Mouse (Mus musculus) heart, embryonic 15.5 days (tissue): ENCODE measurements around the gene Grasp. TPM values are rescaled to one million over a fixed set of nuclear protein-coding genes. Genes with fewer than 3 reads are reported as not detected.

ENCODE experiments used
- ATAC-seq: fragments of 200-750 bp; cut with Nextera tagmentation; replicated peaks from 2 replicates; pipeline ENCODE4 v1.8.0; 2017; ENCODE audit warnings: low read depth, moderate TSS enrichment; ENCODE audit not compliant: insufficient number of reproducible peaks, insufficient read depth, low FRiP score
- H3K27ac ChIP-seq: fragments of 300-500 bp; sonication (generic); 2 replicates; pipeline ENCODE4 v1.5.1; 2015; ENCODE audit warnings: mild to moderate bottlenecking, inconsistent platforms
- H3K27me3 ChIP-seq: fragments of 300-500 bp; sonication (generic); 2 replicates; pipeline ENCODE4 v1.6.1; 2015; ENCODE audit warnings: inconsistent platforms
- H3K36me3 ChIP-seq: fragments of 300-500 bp; sonication (generic); 2 replicates; pipeline ENCODE4 v1.6.1; 2015; ENCODE audit warnings: mild to moderate bottlenecking, inconsistent platforms
- H3K4me1 ChIP-seq: fragments of 300-500 bp; sonication (generic); replicated peaks from 2 replicates; pipeline ENCODE4 v1.6.1; 2015; ENCODE audit warnings: inconsistent platforms
- H3K4me2 ChIP-seq: fragments of 300-500 bp; sonication (generic); 2 replicates; pipeline ENCODE4 v1.6.1; 2015; ENCODE audit warnings: inconsistent platforms, mild to moderate bottlenecking, moderate library complexity
- H3K4me3 ChIP-seq: fragments of 300-500 bp; sonication (generic); 2 replicates; pipeline ENCODE4 v1.5.1; 2015; ENCODE audit warnings: mild to moderate bottlenecking, inconsistent platforms
- H3K9ac ChIP-seq: fragments of 300-500 bp; sonication (generic); 2 replicates; pipeline ENCODE4 v1.6.1; 2015; ENCODE audit warnings: mild to moderate bottlenecking, inconsistent platforms
- H3K9me3 ChIP-seq: fragments of 300-500 bp; sonication (generic); replicated peaks from 2 replicates; pipeline ENCODE4 v1.6.1; 2016; ENCODE audit warnings: inconsistent platforms
- WGBS: fragments of 180-500 bp; shearing (Covaris S2); methylation state at CpG from one replicate; pipeline ENCODE4 v1.1.7; 2015; ENCODE audit warnings: mixed read lengths; 5-methylcytosine and 5-hydroxymethylcytosine counted together
- polyA plus RNA-seq: library from polyadenylated mRNA; unstranded; fragments of >200 nt; fragmentation: Nextera tagmentation; extraction: Ambion mirVana; gene quantifications from 2 replicates; pipeline ENCODE4 v1.2.1, GENCODE M21; 2015

Gene Grasp
- polyA plus RNA-seq, 1 experiment from 2014 or later, result 3.3 TPM

DNA sequence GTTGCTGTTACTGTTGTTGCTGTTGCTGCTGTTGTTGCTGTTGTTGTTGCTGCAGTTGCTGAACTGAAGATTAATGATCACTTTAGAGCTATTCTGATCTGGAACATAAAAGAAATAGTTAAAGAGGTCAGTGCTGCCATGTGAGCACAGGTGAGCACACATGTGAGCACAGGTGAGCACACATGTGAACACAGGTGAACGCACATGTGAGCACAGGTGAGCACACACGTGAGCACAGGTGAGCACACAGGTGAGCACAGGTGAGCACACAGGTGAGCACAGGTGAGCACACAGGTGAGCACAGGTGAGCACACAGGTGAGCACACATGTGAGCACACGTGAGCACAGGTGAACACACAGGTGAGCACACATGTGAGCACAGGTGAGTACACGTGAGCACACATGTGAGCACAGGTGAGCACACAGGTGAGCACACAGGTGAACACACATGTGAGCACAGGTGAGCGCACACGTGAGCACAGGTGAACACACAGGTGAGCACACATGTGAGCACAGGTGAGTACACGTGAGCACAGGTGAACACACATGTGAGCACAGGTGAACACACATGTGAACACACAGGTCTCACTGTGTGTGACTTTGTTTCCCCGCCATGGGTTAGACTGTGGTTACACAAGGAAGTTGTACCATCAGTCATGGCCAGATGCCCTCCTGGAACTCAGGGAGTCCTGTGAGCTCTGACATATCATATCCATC is 27.8 kb upstream of the Grasp start:
- ATAC-seq, result no peak
- Histone ChIP-seq H3K9me3 (no peaks in the 10 kb centered on the region), H3K36me3 (peaks cover 52% of the 10 kb centered on the region), H3K27me3 (no peaks in the 10 kb centered on the region), H3K9ac (no peak overlapping the region), H3K4me3 (no peak overlapping the region), H3K27ac (no peak overlapping the region), H3K4me2 (no peak overlapping the region), H3K4me1 (peaks cover 30% of the 10 kb centered on the region)
- WGBS, result 89% methylated on average over 8 of the region's 8 CpGs

GRCm38 (mm10) chr15:101196961-101197360 is 27.0 kb upstream of the Grasp start:
- Histone ChIP-seq H3K27ac (no peak overlapping the region), H3K9me3 (no peaks in the 10 kb centered on the region), H3K36me3 (peaks cover 59% of the 10 kb centered on the region), H3K4me1 (peaks cover 23% of the 10 kb centered on the region), H3K27me3 (no peaks in the 10 kb centered on the region), H3K4me3 (no peak overlapping the region), H3K4me2 (no peak overlapping the region), H3K9ac (no peak overlapping the region)
- no peak for ATAC-seq

DNA sequence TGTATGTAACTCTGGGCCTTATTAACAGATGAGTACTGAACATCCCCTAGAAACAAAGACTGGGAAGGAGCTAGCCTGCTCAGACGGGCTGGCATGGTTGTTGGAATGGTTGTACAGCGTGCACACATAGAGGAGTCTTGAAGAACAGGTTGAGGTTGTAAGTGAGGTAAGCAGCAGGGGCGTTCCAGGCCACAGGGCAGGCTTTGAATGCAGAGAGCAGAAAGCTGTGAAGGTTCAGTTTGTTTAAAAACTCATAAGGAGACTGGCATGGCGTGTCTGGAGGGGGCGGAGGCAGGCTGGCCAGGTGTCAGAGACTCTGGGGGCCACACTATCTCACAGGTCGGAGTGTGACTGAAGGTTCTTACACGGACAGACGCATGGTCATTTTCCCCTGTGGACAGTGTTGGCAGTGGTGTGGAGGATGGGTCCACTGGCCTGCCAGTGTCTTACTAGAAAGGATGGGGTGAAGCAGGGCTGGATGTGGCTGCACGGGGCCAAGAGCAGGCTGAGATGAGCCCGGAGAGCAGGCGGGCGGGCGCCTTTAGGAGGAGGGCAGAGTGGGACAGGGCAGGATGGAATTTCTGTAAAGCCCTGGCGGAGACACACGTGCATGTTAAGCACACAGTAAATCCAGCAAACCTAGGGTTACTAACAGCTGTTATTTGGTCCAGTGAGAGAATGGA is 26.4 kb upstream of the Grasp start:
- no peak for ATAC-seq

DNA sequence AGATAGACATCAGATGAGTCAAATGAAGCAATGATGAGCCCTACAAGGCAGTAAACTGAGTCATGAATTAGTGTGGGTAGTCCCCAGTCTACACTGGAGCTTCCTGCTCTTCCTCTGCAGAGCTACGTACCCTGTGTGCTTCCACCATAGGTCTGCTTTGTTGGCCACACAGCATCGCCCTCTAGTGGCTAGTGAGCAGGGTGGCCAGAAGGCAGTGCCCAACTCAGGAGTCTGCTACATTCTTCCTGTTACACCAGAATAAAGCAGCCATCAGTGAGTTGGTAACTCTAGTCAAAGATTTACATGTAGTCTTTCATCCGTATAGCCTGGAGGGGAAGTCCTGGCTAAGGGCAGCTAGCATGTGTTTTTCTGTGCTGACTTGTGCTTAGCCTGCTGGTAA is 25.8 kb upstream of the Grasp start:
- ATAC-seq, result peak; percentile 54
- 25% methylated on average over 3 of the region's 3 CpGs for WGBS
- H3K36me3 ChIP-seq, result peaks cover 71% of the 10 kb centered on the region
- H3K9me3 ChIP-seq, result no peaks in the 10 kb centered on the region
- peaks cover 11% of the 10 kb centered on the region for H3K4me1 ChIP-seq
- H3K27ac ChIP-seq, result no peak overlapping the region
- H3K4me3 ChIP-seq, result no peak overlapping the region
- H3K4me2 ChIP-seq, result no peak overlapping the region
- no peaks in the 10 kb centered on the region for H3K27me3 ChIP-seq
- H3K9ac ChIP-seq, result no peak overlapping the region

More for the DNA sequence above, 26.4 kb upstream of the Grasp start:
- H3K36me3 ChIP-seq, result peaks cover 66% of the 10 kb centered on the region
- no peak overlapping the region for H3K4me3 ChIP-seq
- peaks cover 16% of the 10 kb centered on the region for H3K4me1 ChIP-seq
- no peaks in the 10 kb centered on the region for H3K9me3 ChIP-seq
- H3K27ac ChIP-seq, result no peak overlapping the region
- no peaks in the 10 kb centered on the region for H3K27me3 ChIP-seq
- no peak overlapping the region for H3K9ac ChIP-seq
- no peak overlapping the region for H3K4me2 ChIP-seq
- WGBS, result 84% methylated on average over 15 of the region's 15 CpGs

DNA sequence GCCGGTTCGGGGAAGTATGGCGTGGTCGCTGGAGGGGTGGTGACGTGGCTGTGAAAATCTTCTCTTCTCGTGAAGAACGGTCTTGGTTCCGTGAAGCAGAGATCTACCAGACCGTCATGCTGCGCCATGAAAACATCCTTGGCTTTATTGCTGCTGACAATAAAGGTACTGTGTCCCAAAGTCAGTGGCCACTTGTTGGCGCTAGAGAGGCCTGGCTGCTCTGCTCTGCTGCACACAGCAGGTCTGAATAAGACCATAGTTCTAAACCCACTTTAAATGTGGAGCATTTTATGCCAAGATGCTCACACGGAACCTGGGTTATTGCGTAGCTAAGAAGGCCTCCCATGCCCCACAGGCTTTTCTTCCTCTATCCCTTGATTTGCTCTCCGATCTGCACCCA is 25.1 kb upstream of the Grasp start:
- H3K4me1 ChIP-seq, result peaks cover 4% of the 10 kb centered on the region; the same call in 1 of the 2 replicates
- WGBS, result 85% methylated on average over 14 of the region's 14 CpGs
- H3K9ac ChIP-seq, result no peak overlapping the region
- no peak overlapping the region for H3K4me2 ChIP-seq
- no peak overlapping the region for H3K27ac ChIP-seq
- ATAC-seq, result no peak
- no peaks in the 10 kb centered on the region for H3K27me3 ChIP-seq
- H3K4me3 ChIP-seq, result no peak overlapping the region
- H3K36me3 ChIP-seq, result peaks cover 76% of the 10 kb centered on the region
- no peaks in the 10 kb centered on the region for H3K9me3 ChIP-seq

DNA sequence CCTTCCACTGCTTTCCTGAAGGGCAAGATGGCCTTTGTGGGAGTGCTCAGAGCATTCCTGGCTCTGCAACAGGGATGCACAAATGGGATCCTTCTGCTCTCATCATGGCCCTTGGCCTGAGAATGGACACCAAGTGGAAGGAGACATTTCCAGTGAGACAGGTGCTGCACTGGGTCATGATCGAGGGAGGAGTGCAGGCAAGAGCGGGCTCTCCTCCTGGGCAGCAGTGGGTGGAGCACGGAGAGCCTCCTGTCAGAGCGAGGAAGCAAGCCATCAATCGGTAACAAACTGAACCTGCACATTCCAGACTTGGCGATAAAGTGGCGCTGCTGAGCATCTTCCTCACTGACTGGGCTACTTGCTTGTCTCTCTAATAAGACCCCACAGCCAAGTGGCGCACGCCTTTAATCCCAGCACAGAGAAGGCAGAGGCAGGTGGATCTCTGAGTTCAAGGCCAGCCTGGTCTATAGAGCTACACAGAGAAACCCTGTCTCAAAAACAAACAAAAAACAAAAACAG is 23.2 kb upstream of the Grasp start:
- Histone ChIP-seq H3K9ac (no peak overlapping the region), H3K4me3 (no peak overlapping the region), H3K27ac (no peak overlapping the region), H3K36me3 (peaks cover 69% of the 10 kb centered on the region), H3K4me1 (0 out of 2 replicates have a peak, but pooled peaks cover 4% of the 10 kb centered on the region), H3K9me3 (no peaks in the 10 kb centered on the region), H3K27me3 (no peaks in the 10 kb centered on the region), H3K4me2 (no peak overlapping the region)
- ATAC-seq, result no peak
- WGBS, result 96% methylated on average over 9 of the region's 9 CpGs

GRCm38 (mm10) chr15:101201414-101201813 is 22.6 kb upstream of the Grasp start:
- Histone ChIP-seq H3K9me3 (no peaks in the 10 kb centered on the region), H3K27ac (no peak overlapping the region), H3K27me3 (no peaks in the 10 kb centered on the region), H3K4me1 (0 out of 2 replicates have a peak, but pooled peaks cover 4% of the 10 kb centered on the region), H3K4me3 (no peak overlapping the region), H3K36me3 (peaks cover 65% of the 10 kb centered on the region), H3K4me2 (no peak overlapping the region), H3K9ac (no peak overlapping the region)
- no peak for ATAC-seq
- WGBS, result 96% methylated on average over 3 of the region's 3 CpGs

DNA sequence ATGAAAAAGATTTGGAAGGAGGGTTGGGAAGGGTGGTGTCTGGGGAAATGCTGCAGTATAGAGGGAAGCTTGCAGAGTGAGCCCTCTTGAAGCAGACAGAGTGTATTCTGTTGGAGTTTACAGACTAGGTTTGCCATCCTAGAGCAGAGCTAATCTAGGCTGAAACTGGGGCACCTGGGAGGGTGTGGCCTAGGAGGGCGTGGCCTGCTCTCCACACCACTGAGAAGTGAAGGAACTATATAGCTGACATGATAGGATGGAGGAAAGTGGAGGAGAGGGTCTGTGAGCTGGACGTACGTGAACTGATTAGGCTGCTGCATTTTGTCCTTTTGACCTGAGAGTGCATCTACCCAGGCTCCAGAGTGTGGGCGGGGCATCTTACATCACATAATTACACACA is 20.3 kb upstream of the Grasp start:
- no peaks in the 10 kb centered on the region for H3K4me1 ChIP-seq
- no peak overlapping the region for H3K27ac ChIP-seq
- WGBS, result 76% methylated on average over 4 of the region's 4 CpGs
- ATAC-seq, result no peak
- no peak overlapping the region for H3K4me2 ChIP-seq
- no peaks in the 10 kb centered on the region for H3K9me3 ChIP-seq
- H3K4me3 ChIP-seq, result no peak overlapping the region
- H3K9ac ChIP-seq, result no peak overlapping the region
- H3K27me3 ChIP-seq, result no peaks in the 10 kb centered on the region
- peaks cover 64% of the 10 kb centered on the region for H3K36me3 ChIP-seq

DNA sequence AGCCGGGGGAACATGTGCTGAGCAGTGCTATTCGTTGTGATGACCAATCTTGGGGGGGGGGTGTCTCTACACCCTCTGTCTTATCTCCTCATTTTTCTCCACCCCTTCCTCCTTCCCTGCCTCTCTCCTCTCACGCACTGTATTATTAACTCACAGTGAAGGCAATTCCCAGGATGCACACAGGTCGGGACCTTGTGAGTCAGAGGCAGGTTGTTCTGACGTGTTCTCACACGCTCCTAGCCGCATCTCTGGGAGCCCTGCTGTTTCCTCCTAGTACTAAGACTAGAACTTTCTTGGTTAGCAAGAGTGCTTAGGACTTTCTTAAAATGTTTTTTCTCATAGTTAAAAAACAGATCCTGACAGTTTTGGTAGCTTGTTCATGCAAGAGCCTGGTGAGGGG is 19.2 kb upstream of the Grasp start:
- Histone ChIP-seq H3K27me3 (no peaks in the 10 kb centered on the region), H3K27ac (no peak overlapping the region), H3K4me2 (no peak overlapping the region), H3K9me3 (no peaks in the 10 kb centered on the region), H3K36me3 (peaks cover 64% of the 10 kb centered on the region), H3K9ac (no peak overlapping the region), H3K4me3 (no peak overlapping the region), H3K4me1 (no peaks in the 10 kb centered on the region)
- no peak for ATAC-seq
- 75% methylated on average over 7 of the region's 7 CpGs for WGBS

- Histone ChIP-seq H3K27ac (no peak overlapping the region), H3K9ac (no peak overlapping the region), H3K4me2 (no peak overlapping the region), H3K27me3 (no peaks in the 10 kb centered on the region), H3K4me3 (no peak overlapping the region), H3K4me1 (0 out of 2 replicates have a peak, but pooled peaks cover 5% of the 10 kb centered on the region), H3K9me3 (no peaks in the 10 kb centered on the region), H3K36me3 (peaks cover 43% of the 10 kb centered on the region)
- 0 out of 2 replicates have a peak, but pooled peaks have one; percentile 15 for ATAC-seq
- 69% methylated on average over 6 of the region's 6 CpGs for WGBS
Observed at GRCm38 (mm10) chr15:101210228-101210627, 13.8 kb upstream of the Grasp start.

GRCm38 (mm10) chr15:101210998-101211613 is 12.9 kb upstream of the Grasp start:
- peaks cover 43% of the 10 kb centered on the region for H3K36me3 ChIP-seq
- 0 out of 2 replicates have a peak, but pooled peaks cover 5% of the 10 kb centered on the region for H3K4me1 ChIP-seq

More at GRCm38 (mm10) chr15:101210998-101211613, 12.9 kb upstream of the Grasp start:
- Histone ChIP-seq H3K9ac (no peak overlapping the region), H3K27me3 (no peaks in the 10 kb centered on the region), H3K27ac (no peak overlapping the region), H3K9me3 (no peaks in the 10 kb centered on the region), H3K4me3 (no peak overlapping the region), H3K4me2 (no peak overlapping the region)
- ATAC-seq, result no peak
- 84% methylated on average over 14 of the region's 14 CpGs for WGBS
